ENCODE assay signal across 23 mouse cellular contexts in the genomic region with DNA sequence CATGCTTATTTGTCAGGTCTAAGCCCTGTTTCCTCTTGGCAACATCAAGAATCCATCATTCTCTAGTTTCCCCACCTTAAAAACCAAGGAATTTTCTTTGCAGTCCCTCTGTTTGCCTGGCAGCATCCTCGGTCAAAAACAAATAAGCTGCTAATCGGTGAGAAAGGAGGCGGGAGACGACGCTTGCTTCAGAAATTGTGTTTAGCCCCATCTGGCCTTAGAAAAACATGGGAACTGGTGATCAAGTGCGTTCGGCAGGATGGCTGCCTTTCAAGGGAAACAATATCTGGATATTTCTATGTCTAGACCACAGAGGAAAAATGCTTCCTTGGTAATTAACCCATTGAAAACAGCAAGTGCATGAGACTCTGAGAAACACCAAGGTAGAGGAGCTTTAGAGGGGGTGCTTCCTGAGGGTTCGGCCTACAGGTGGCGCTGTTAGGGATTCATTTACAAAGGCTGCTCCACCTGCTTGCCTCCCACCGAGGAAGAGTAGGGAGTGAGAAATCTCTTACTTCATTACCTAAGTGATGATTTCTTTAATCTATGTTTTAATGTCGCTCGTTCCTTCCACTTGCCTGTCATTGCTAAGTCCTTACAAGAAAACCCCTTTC.
A peak's percentile ranks its signal among the peaks of the same experiment; 100 is the strongest.
DNase-seq lines count a peak whose midpoint lies in the region; TF ChIP-seq lines count a peak whose summit lies in the region.
"Had no signal": no experiment of that assay in that cellular context is flagged by ENCODE, and none has a peak within 500 bp of the region (broad histone marks: within the 10 kb centered on the region; RNA-seq: fewer than 3 reads in every experiment).

No protein-coding gene starts in this region.

- H3K27ac ChIP-seq in heart, adult 2 months, result peak overlapping the region; percentile 53
- H3K27ac ChIP-seq in heart, embryonic 10.5 days, result no peak overlapping the region
- H3K27ac ChIP-seq: embryonic facial prominence, embryonic 13.5 days; forebrain, embryonic 15.5 days; hindbrain, embryonic 13.5 days; liver, embryonic 13.5 days; neural tube, embryonic 15.5 days; stomach, embryonic 15.5 days had no signal

- H3K9me3 ChIP-seq in heart, embryonic 10.5 days, result no peaks in the 10 kb centered on the region
- H3K9me3 ChIP-seq: embryonic facial prominence, embryonic 13.5 days; forebrain, embryonic 15.5 days; hindbrain, embryonic 13.5 days; liver, embryonic 13.5 days; neural tube, embryonic 15.5 days; stomach, embryonic 15.5 days had no signal

- H3K9ac ChIP-seq in heart, adult 2 months (ENCODE audit: low read depth, low read length), result no peak overlapping the region
- H3K9ac ChIP-seq: embryonic facial prominence, embryonic 13.5 days; forebrain, embryonic 15.5 days; heart, embryonic 12.5 days; hindbrain, embryonic 13.5 days; liver, embryonic 13.5 days; neural tube, embryonic 15.5 days; stomach, embryonic 15.5 days had no signal

- TF ChIP-seq EP300 in heart, adult 2 months (IDR thresholded peaks at IDR 0.05; ENCODE audit: insufficient read depth, low read depth, low read length), result no peak

- no peaks in the 10 kb centered on the region; the same call in 1 of the 2 replicates for H3K36me3 ChIP-seq in heart, adult 2 months (ENCODE audit: control insufficient read depth, insufficient read depth, low read length)
- H3K36me3 ChIP-seq in heart, embryonic 10.5 days, result no peaks in the 10 kb centered on the region
- H3K36me3 ChIP-seq: embryonic facial prominence, embryonic 13.5 days; forebrain, embryonic 15.5 days; heart, embryonic 12.5 days; hindbrain, embryonic 13.5 days; liver, embryonic 13.5 days; neural tube, embryonic 15.5 days; stomach, embryonic 15.5 days had no signal

- no peaks in the 10 kb centered on the region for H3K79me2 ChIP-seq in heart, adult 2 months (replicated peaks; ENCODE audit: control insufficient read depth, insufficient read depth, low read length)

- TF ChIP-seq POLR2A in heart, adult 2 months (IDR thresholded peaks at IDR 0.05; ENCODE audit: insufficient read depth, low read depth, low read length), result no peak

- intact Hi-C loops in heart, adult 2 months (cut with DNase I), result loop anchor here (5.0 to 10.0 kb wide), 4 partner anchors 77 to 292 kb away; a partner anchor contains a TSS

- DNase-seq in cerebellum, postnatal 10 days, result peak; percentile 20 to 28
- DNase-seq in cerebellum, adult 11-12 months, result no peak
- DNase-seq in heart, adult 2 months, result peak in 1 of 2 experiments; percentile 19
- no peak for DNase-seq in heart, embryonic 10.5 days (ENCODE audit: low spot score)
- DNase-seq in thymus, postnatal 4 days, result peak; percentile 8
- DNase-seq in thymus, postnatal 36 days, result no peak
- DNase-seq in testis, postnatal 14 days (ENCODE audit: low spot score), result peak; percentile 12
- DNase-seq in spleen, postnatal 10 days (ENCODE audit: low spot score in 2 of 2), result no peak
- DNase-seq: cerebellum, adult 11 months; cerebellum, postnatal 36 days; embryo, embryonic 11 days; liver, embryonic 13.5 days; lung, adult 2 months; lung, postnatal 14 days; right cerebral cortex, adult 18-20 months; right cerebral cortex, postnatal 4 days had no signal

- TF ChIP-seq CTCF in heart, adult 2 months (IDR thresholded peaks at IDR 0.05), result peak; percentile 42

- no peak overlapping the region for H3K4me3 ChIP-seq in heart, adult 2 months
- H3K4me3 ChIP-seq in heart, embryonic 10.5 days, result no peak overlapping the region
- H3K4me3 ChIP-seq: embryonic facial prominence, embryonic 13.5 days; erythroblast, embryonic 14.5 days; forebrain, embryonic 15.5 days; heart, embryonic 12.5 days; hindbrain, embryonic 13.5 days; liver, embryonic 13.5 days; neural tube, embryonic 15.5 days; stomach, embryonic 15.5 days had no signal

- 74% methylated on average over 12 of the region's 12 CpGs for WGBS in heart, adult 2 months
- WGBS in heart, embryonic 10.5 days, result 75% methylated on average over 12 of the region's 12 CpGs

- H3K4me1 ChIP-seq in heart, adult 2 months (ENCODE audit: control insufficient read depth, insufficient read depth, low read length), result peaks cover 4% of the 10 kb centered on the region
- H3K4me1 ChIP-seq in heart, embryonic 10.5 days, result peaks cover 5% of the 10 kb centered on the region; the same call in 1 of the 2 replicates
- H3K4me1 ChIP-seq: embryonic facial prominence, embryonic 13.5 days; heart, embryonic 12.5 days; hindbrain, embryonic 13.5 days; liver, embryonic 13.5 days; neural tube, embryonic 15.5 days; stomach, embryonic 15.5 days had no signal

- H3K27me3 ChIP-seq in heart, adult 2 months (ENCODE audit: control insufficient read depth, insufficient read depth, low read length), result no peaks in the 10 kb centered on the region
- no peaks in the 10 kb centered on the region for H3K27me3 ChIP-seq in heart, embryonic 10.5 days (ENCODE audit: insufficient read depth, poor library complexity, severe bottlenecking)
- H3K27me3 ChIP-seq: embryonic facial prominence, embryonic 13.5 days; forebrain, embryonic 15.5 days; heart, embryonic 12.5 days; hindbrain, embryonic 13.5 days; liver, embryonic 13.5 days; neural tube, embryonic 15.5 days; stomach, embryonic 15.5 days had no signal

Comparison
In these comparisons a context has a peak if more than half of its experiments do, and no peak if none do; other contexts are left out.
1. DNase-seq: peak in cerebellum, postnatal 10 days (2 of 2), thymus, postnatal 4 days (single experiment) and testis, postnatal 14 days (single experiment); none in cerebellum, adult 11-12 months (single experiment), heart, embryonic 10.5 days (single experiment), thymus, postnatal 36 days (0 of 2) and spleen, postnatal 10 days (0 of 2).